ENCODE assay signal across 21 mouse cellular contexts in the genomic region with DNA sequence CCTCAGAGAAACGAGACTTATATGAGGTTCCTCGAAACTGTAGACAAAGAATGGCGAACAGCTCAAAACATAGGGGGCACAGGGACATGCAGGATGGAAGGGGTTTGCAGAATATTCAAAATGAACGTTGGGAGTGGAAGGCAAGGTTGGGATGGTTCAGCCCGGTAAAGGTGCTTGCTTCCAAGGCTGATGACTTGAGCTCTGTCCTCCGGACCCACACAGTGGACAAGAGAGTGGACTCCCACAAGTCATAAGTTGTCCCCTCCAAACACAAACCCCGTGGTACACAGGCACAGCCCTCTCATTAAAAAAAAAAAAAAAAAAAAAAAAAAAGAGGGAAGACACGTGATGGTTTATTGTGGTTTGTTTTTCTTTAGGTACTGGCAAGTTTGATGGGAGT. TPM values are rescaled to one million over a fixed set of nuclear protein-coding genes. Genes with fewer than 3 reads are reported as not detected.
DNase-seq lines count a peak whose midpoint lies in the region; ATAC-seq and TF ChIP-seq lines count a peak whose summit lies in the region.
"Had no signal": no experiment of that assay in that cellular context is flagged by ENCODE, and none has a peak within 500 bp of the region (broad histone marks: within the 10 kb centered on the region; RNA-seq: fewer than 3 reads in every experiment).

No protein-coding gene starts in this region.

- H3K27ac ChIP-seq in midbrain, embryonic 11.5 days (ENCODE audit: low read depth, low read length) = no peak overlapping the region
- no peak overlapping the region for H3K27ac ChIP-seq in midbrain, postnatal 0 days (ENCODE audit: low read depth, low read length)
- no peak overlapping the region for H3K27ac ChIP-seq in MEL (ENCODE audit: control insufficient read depth, low read depth, low read length)

- ATAC-seq in midbrain, embryonic 11.5 days (ENCODE audit: low FRiP score) = no peak
- no peak for ATAC-seq in midbrain, postnatal 0 days (ENCODE audit: low FRiP score)
- ATAC-seq: activated CD4-positive, CD25-positive, alpha-beta regulatory T cell, adult 4 months; CD4-positive, CD25-positive, alpha-beta regulatory T cell, adult 4 months; Patski had no signal

- no peaks in the 10 kb centered on the region for H3K36me3 ChIP-seq in midbrain, embryonic 11.5 days (ENCODE audit: control insufficient read depth, insufficient read depth, low read length)
- no peaks in the 10 kb centered on the region for H3K36me3 ChIP-seq in midbrain, postnatal 0 days (ENCODE audit: insufficient read depth, low read length)
- H3K36me3 ChIP-seq in MEL (ENCODE audit: control insufficient read depth in 1 of 2, insufficient read depth in 2 of 2, low read length in 2 of 2) = no peaks in the 10 kb centered on the region
- H3K36me3 ChIP-seq: G1E had no signal

- TF ChIP-seq CTCF in midbrain, postnatal 0 days (IDR thresholded peaks at IDR 0.05) = no peak
- TF ChIP-seq CTCF in MEL (IDR thresholded peaks at IDR 0.05 in 2 of 3, conservative IDR thresholded peaks at IDR 0.05 in 1 of 3; ENCODE audit: control insufficient read depth in 1 of 3, insufficient read depth in 1 of 3, low read depth in 2 of 3, low read length in 3 of 3, poor library complexity in 1 of 3, severe bottlenecking in 1 of 3) = no peak

- H3K4me3 ChIP-seq in midbrain, embryonic 11.5 days (ENCODE audit: low read depth, low read length) = no peak overlapping the region
- no peak overlapping the region for H3K4me3 ChIP-seq in midbrain, postnatal 0 days (ENCODE audit: low read depth, low read length)
- no peak overlapping the region for H3K4me3 ChIP-seq in MEL (ENCODE audit: control insufficient read depth in 1 of 2, insufficient read depth in 1 of 2, low read depth in 2 of 2, low read length in 2 of 2)

- WGBS in midbrain, embryonic 11.5 days = 72% methylated on average over 8 of the region's 8 CpGs
- WGBS in midbrain, postnatal 0 days = 77% methylated on average over 8 of the region's 8 CpGs

- H3K4me2 ChIP-seq in midbrain, embryonic 11.5 days = no peak overlapping the region
- H3K4me2 ChIP-seq in midbrain, postnatal 0 days (ENCODE audit: low read depth, low read length, poor library complexity, severe bottlenecking) = no peak overlapping the region

- no peak for TF ChIP-seq EP300 in MEL (IDR thresholded peaks at IDR 0.05; ENCODE audit: low read depth in 1 of 2, low read length in 2 of 2)

- TF ChIP-seq POLR2A in MEL (IDR thresholded peaks at IDR 0.05; ENCODE audit: control insufficient read depth in 1 of 2, insufficient read depth in 1 of 2, low read depth in 1 of 2, low read length in 2 of 2, poor library complexity in 1 of 2) = no peak

- H3K27me3 ChIP-seq in midbrain, embryonic 11.5 days (ENCODE audit: control insufficient read depth, insufficient read depth, low read length) = no peaks in the 10 kb centered on the region
- no peaks in the 10 kb centered on the region; the same call in 1 of the 2 replicates for H3K27me3 ChIP-seq in midbrain, postnatal 0 days (ENCODE audit: insufficient read depth, low read length)
- H3K27me3 ChIP-seq in MEL (ENCODE audit: control insufficient read depth in 1 of 2, insufficient read depth in 2 of 2, low read length in 2 of 2) = peaks cover 1 to 3% of the 10 kb centered on the region in 2 experiments; a peak in 3 of 4 replicates
- H3K27me3 ChIP-seq: CH12.LX had no signal

- peak; percentile 73 for DNase-seq in heart, adult 11 months
- DNase-seq in heart, postnatal 36 days = no peak
- DNase-seq in midbrain, embryonic 11.5 days (ENCODE audit: low spot score, missing footprints) = peak; percentile 79
- DNase-seq in midbrain, postnatal 0 days (ENCODE audit: low spot score) = no peak
- DNase-seq in MEL (ENCODE audit: low read depth, low spot score) = no peak
- no peak for DNase-seq in embryo, embryonic 11 days
- DNase-seq: adrenal gland, adult 2 months; adrenal gland, adult 8-10 months; adrenal gland, postnatal 14 days; adrenal gland, postnatal 25 days; adrenal gland, postnatal 36 days; B cell, adult 2 months; cerebellum, adult 11 months; cerebellum, adult 11-12 months; cerebellum, adult 18-20 months; cerebellum, adult 2 months had no signal

- intact Hi-C loops in heart, postnatal 36 days (cut with DNase I) = loop anchor here (5.0 kb wide), 1 partner anchor 479 kb away; the partner anchor contains the start of gene Bnip2

- H3K9ac ChIP-seq in midbrain, embryonic 11.5 days (ENCODE audit: low read length) = no peak overlapping the region
- no peak overlapping the region for H3K9ac ChIP-seq in midbrain, postnatal 0 days (replicated peaks; ENCODE audit: low read length, poor library complexity, severe bottlenecking)
- H3K9ac ChIP-seq in MEL (ENCODE audit: control insufficient read depth, low read depth, low read length, poor library complexity, severe bottlenecking) = no peak overlapping the region

- H3K9me3 ChIP-seq in midbrain, embryonic 11.5 days (ENCODE audit: control insufficient read depth, low read length) = no peaks in the 10 kb centered on the region
- H3K9me3 ChIP-seq in midbrain, postnatal 0 days (ENCODE audit: low read length) = no peaks in the 10 kb centered on the region
- H3K9me3 ChIP-seq in MEL (replicated peaks; ENCODE audit: insufficient read depth, low read length) = no peaks in the 10 kb centered on the region
- H3K9me3 ChIP-seq: G1E had no signal

- no peaks in the 10 kb centered on the region for H3K79me2 ChIP-seq in MEL (ENCODE audit: control insufficient read depth, insufficient read depth, low read length, poor library complexity)

- no peak for TF ChIP-seq RAD21 in MEL (IDR thresholded peaks at IDR 0.05; ENCODE audit: low read depth, low read length)

- peaks cover 10% of the 10 kb centered on the region for H3K4me1 ChIP-seq in midbrain, embryonic 11.5 days (ENCODE audit: control insufficient read depth, insufficient read depth, low read length)
- no peaks in the 10 kb centered on the region for H3K4me1 ChIP-seq in midbrain, postnatal 0 days (ENCODE audit: insufficient read depth, low read length)
- H3K4me1 ChIP-seq in MEL (ENCODE audit: control insufficient read depth in 1 of 2, insufficient read depth in 2 of 2, low read length in 2 of 2) = no peaks in the 10 kb centered on the region

TF ChIP-seq in MEL, 35 proteins besides CTCF, POLR2A, EP300 and RAD21:
- TF ChIP-seq ZNF384 (IDR thresholded peaks at IDR 0.05; ENCODE audit: low read depth, low read length) = peak; percentile 62
- TF ChIP-seq MAFK (IDR thresholded peaks at IDR 0.05; ENCODE audit: borderline replicate concordance, low read depth, low read length) = no peak
- TF ChIP-seq USF1 (IDR thresholded peaks at IDR 0.05; ENCODE audit: low read depth, low read length) = 0 out of 2 replicates have a peak, but pooled peaks have one; percentile 13

RNA-seq across cellular contexts. Expression of gene Anxa2, which starts 54.6 kb away (rescaled TPM):
- total RNA-seq in heart, postnatal 36 days (2021) = 10 to 100 TPM; 74.2 to 98.2 TPM
- 176 and 180 TPM in 2 replicates for polyA plus RNA-seq in midbrain, embryonic 11.5 days (2014; fragmentation: Nextera tagmentation; extraction: Ambion mirVana)
- 68.4 and 73.2 TPM in 2 replicates for total RNA-seq in midbrain, postnatal 0 days (2014; rRNA removed)
- 69.2 and 79.1 TPM in 2 replicates for polyA plus RNA-seq in midbrain, postnatal 0 days (2015; fragmentation: Nextera tagmentation; extraction: Ambion mirVana)
- total RNA-seq in MEL (2012; rRNA removed) = 33.9 and 147 TPM in 2 replicates
- polyA plus RNA-seq in MEL (2012; ENCODE audit: insufficient read depth in 1 of 2, insufficient read length in 2 of 2, low read depth in 1 of 2, low replicate concordance in 2 of 2, missing spikeins in 1 of 2) = 100 to 1,000 TPM in 1 of 2 experiments, not detected in 1; 190 TPM

Comparison
In these comparisons a context has a peak if more than half of its experiments do, and no peak if none do; other contexts are left out.
1. DNase-seq: peak in heart, adult 11 months (single experiment) and midbrain, embryonic 11.5 days (single experiment); none in heart, postnatal 36 days (0 of 2), midbrain, postnatal 0 days (single experiment), MEL (single experiment) and embryo, embryonic 11 days (single experiment).